In genomic region chr2:148806696-148807095, GRCm38 (mm10) we compare ENCODE assay signal across 22 mouse cellular contexts. TPM values are rescaled to one million over a fixed set of nuclear protein-coding genes. Genes with fewer than 3 reads are reported as not detected.
"Had no signal": no experiment of that assay in that cellular context is flagged by ENCODE, and none has a peak within 500 bp of the region (broad histone marks: within the 10 kb centered on the region; RNA-seq: fewer than 3 reads in every experiment).

No protein-coding gene starts in this region.

- H3K36me3 ChIP-seq: limb, embryonic 13.5 days; midbrain, embryonic 12.5 days; neural tube, embryonic 13.5 days had no signal

- H3K4me2 ChIP-seq: limb, embryonic 13.5 days; midbrain, embryonic 12.5 days; neural tube, embryonic 13.5 days had no signal

- H3K4me1 ChIP-seq: limb, embryonic 13.5 days; midbrain, embryonic 12.5 days; neural tube, embryonic 13.5 days had no signal

- DNase-seq: left cerebral cortex, postnatal 4 days; lung, adult 18-20 months; retina, postnatal 1 day; right cerebral cortex, postnatal 4 days; spleen, adult 18-20 months; thymus, adult 18-20 months; thymus, postnatal 25 days had no signal

- H3K27ac ChIP-seq: limb, embryonic 13.5 days; liver, embryonic 14.5 days; midbrain, embryonic 12.5 days; neural tube, embryonic 13.5 days had no signal

- H3K4me3 ChIP-seq: limb, embryonic 13.5 days; midbrain, embryonic 12.5 days; neural tube, embryonic 13.5 days had no signal

- H3K9ac ChIP-seq: limb, embryonic 13.5 days; liver, embryonic 14.5 days; midbrain, embryonic 12.5 days; neural tube, embryonic 13.5 days had no signal

- H3K9me3 ChIP-seq: limb, embryonic 13.5 days; midbrain, embryonic 12.5 days; neural tube, embryonic 13.5 days had no signal

- H3K27me3 ChIP-seq: limb, embryonic 13.5 days; midbrain, embryonic 12.5 days; neural tube, embryonic 13.5 days had no signal

- ATAC-seq: midbrain, embryonic 16.5 days had no signal

RNA-seq across cellular contexts. Expression of gene Cst8, which starts 8.1 kb away (rescaled TPM):
- total RNA-seq: layer of hippocampus, adult 8-10 months; layer of hippocampus, postnatal 14 days; left cerebral cortex, adult 18-20 months; left cerebral cortex, postnatal 10 days; left cerebral cortex, postnatal 4 days; liver, adult 2 months; megakaryocyte-erythroid progenitor cell, adult 5-6 weeks had no signal
- polyA plus RNA-seq: large intestine, adult 2 months; limb, embryonic 13.5 days; liver, adult 2 months; lung, embryonic 16.5 days; midbrain, embryonic 12.5 days; midbrain, embryonic 16.5 days; neural tube, embryonic 13.5 days; urinary bladder, adult 2 months had no signal

RNA-seq across cellular contexts. Expression of gene Cst13, which starts 13.2 kb away (rescaled TPM):
- total RNA-seq: layer of hippocampus, adult 8-10 months; layer of hippocampus, postnatal 14 days; left cerebral cortex, adult 18-20 months; left cerebral cortex, postnatal 10 days; liver, adult 2 months; megakaryocyte-erythroid progenitor cell, adult 5-6 weeks had no signal
- polyA plus RNA-seq: large intestine, adult 2 months; limb, embryonic 13.5 days; liver, adult 2 months; liver, embryonic 14.5 days; lung, embryonic 16.5 days; midbrain, embryonic 12.5 days; midbrain, embryonic 16.5 days; neural tube, embryonic 13.5 days; stomach, embryonic 14.5 days; urinary bladder, adult 2 months had no signal

RNA-seq across cellular contexts. Expression of gene Cst12, which starts 17.5 kb away (rescaled TPM):
- total RNA-seq: left cerebral cortex, postnatal 10 days; left cerebral cortex, postnatal 4 days; liver, adult 2 months; megakaryocyte-erythroid progenitor cell, adult 5-6 weeks had no signal
- polyA plus RNA-seq: large intestine, adult 2 months; limb, embryonic 13.5 days; liver, adult 2 months; liver, embryonic 14.5 days; lung, embryonic 16.5 days; midbrain, embryonic 12.5 days; midbrain, embryonic 16.5 days; neural tube, embryonic 13.5 days; stomach, embryonic 14.5 days; urinary bladder, adult 2 months had no signal

RNA-seq across cellular contexts. Expression of gene 8030411F24Rik, which starts 24.9 kb away (rescaled TPM):
- total RNA-seq: layer of hippocampus, adult 8-10 months; layer of hippocampus, postnatal 14 days; left cerebral cortex, adult 18-20 months; left cerebral cortex, postnatal 10 days; left cerebral cortex, postnatal 4 days; liver, adult 2 months; megakaryocyte-erythroid progenitor cell, adult 5-6 weeks had no signal
- polyA plus RNA-seq: large intestine, adult 2 months; limb, embryonic 13.5 days; liver, adult 2 months; liver, embryonic 14.5 days; lung, embryonic 16.5 days; midbrain, embryonic 12.5 days; midbrain, embryonic 16.5 days; neural tube, embryonic 13.5 days; stomach, embryonic 14.5 days; urinary bladder, adult 2 months had no signal

RNA-seq across cellular contexts. Expression of gene Cst9, which starts 28.3 kb away (rescaled TPM):
- total RNA-seq: layer of hippocampus, adult 8-10 months; layer of hippocampus, postnatal 14 days; left cerebral cortex, adult 18-20 months; left cerebral cortex, postnatal 10 days; left cerebral cortex, postnatal 4 days; liver, adult 2 months; megakaryocyte-erythroid progenitor cell, adult 5-6 weeks had no signal
- polyA plus RNA-seq: large intestine, adult 2 months; limb, embryonic 13.5 days; liver, adult 2 months; midbrain, embryonic 12.5 days; midbrain, embryonic 16.5 days; neural tube, embryonic 13.5 days; stomach, embryonic 14.5 days; urinary bladder, adult 2 months had no signal
